Mouse (Mus musculus) stomach, postnatal 0 days (tissue): Measurements from ENCODE around the gene Klhl22.

Experiments used
- CTCF ChIP-seq: IDR thresholded peaks from 2 replicates; pipeline ENCODE4 v1.5.1; 2016; ENCODE audit warnings: antibody characterized with exemption, low read depth, mild to moderate bottlenecking, moderate library complexity
- EP300 ChIP-seq: optimal IDR thresholded peaks from 2 replicates; pipeline ENCODE3; 2016; ENCODE audit warnings: antibody characterized with exemption

GRCm38 (mm10) chr16:17834543-17834942 lies 75.1 kb downstream of the Klhl22 start:
- TF ChIP-seq CTCF (no peak), EP300 (no peak)
